23 mouse cellular contexts compared by ENCODE assay signal in the genomic region with DNA sequence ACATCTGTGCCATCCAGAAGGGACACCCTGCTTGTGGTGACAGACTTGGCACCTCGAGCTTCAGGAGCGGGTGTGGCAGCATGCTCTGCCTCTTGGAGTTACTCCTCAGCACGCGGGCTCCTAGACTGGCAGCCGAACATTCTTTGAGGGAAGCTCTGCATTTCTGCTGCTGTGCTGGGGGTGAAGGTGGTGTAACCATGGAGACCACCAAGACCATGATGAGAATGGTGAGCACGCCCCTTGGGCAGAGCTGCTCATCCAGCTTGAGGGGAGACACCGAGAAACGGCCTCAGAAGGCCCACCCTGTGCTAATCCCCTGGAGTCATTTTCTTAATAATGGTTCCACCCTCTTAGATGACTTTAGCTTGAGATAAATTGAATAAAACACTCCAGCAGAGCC. TPM values are rescaled to one million over a fixed set of nuclear protein-coding genes. Genes with fewer than 3 reads are reported as not detected.
"Had no signal": no experiment of that assay in that cellular context is flagged by ENCODE, and none has a peak within 500 bp of the region (broad histone marks: within the 10 kb centered on the region; RNA-seq: fewer than 3 reads in every experiment).

No protein-coding gene starts in this region.

- H3K9me3 ChIP-seq: limb, embryonic 10.5 days; liver, embryonic 15.5 days; lung, embryonic 15.5 days; stomach, embryonic 15.5 days had no signal

- ATAC-seq: liver, embryonic 12.5 days had no signal

- H3K36me3 ChIP-seq: limb, embryonic 10.5 days; limb, embryonic 13.5 days; liver, embryonic 12.5 days; liver, embryonic 15.5 days; lung, embryonic 15.5 days; midbrain, embryonic 12.5 days; neural tube, embryonic 13.5 days; stomach, embryonic 15.5 days had no signal

- DNase-seq: kidney, postnatal 25 days; layer of hippocampus, adult 9-11 months; liver; lung, adult 18-20 months; lung, postnatal 10 days; lung, postnatal 36 days; right cerebral cortex, postnatal 25 days; spleen, adult 18-20 months; thymus, postnatal 25 days had no signal

- H3K27ac ChIP-seq: kidney, postnatal 0 days; layer of hippocampus, adult 2 months; limb, embryonic 10.5 days; limb, embryonic 13.5 days; liver, embryonic 12.5 days; liver, embryonic 15.5 days; lung, embryonic 15.5 days; midbrain, embryonic 12.5 days; neural tube, embryonic 13.5 days; stomach, embryonic 15.5 days had no signal

- H3K4me3 ChIP-seq: layer of hippocampus, adult 2 months; limb, embryonic 10.5 days; limb, embryonic 13.5 days; liver, embryonic 12.5 days; liver, embryonic 15.5 days; lung, embryonic 15.5 days; megakaryocyte, embryonic 14.5 days; midbrain, embryonic 12.5 days; myocyte; neural tube, embryonic 13.5 days; stomach, embryonic 15.5 days had no signal

- H3K9ac ChIP-seq: limb, embryonic 13.5 days; liver, embryonic 12.5 days; liver, embryonic 15.5 days; lung, embryonic 15.5 days; midbrain, embryonic 12.5 days; neural tube, embryonic 13.5 days; stomach, embryonic 15.5 days had no signal

- H3K4me2 ChIP-seq: limb, embryonic 13.5 days; liver, embryonic 12.5 days; liver, embryonic 15.5 days; lung, embryonic 15.5 days; midbrain, embryonic 12.5 days; neural tube, embryonic 13.5 days; stomach, embryonic 15.5 days had no signal

- H3K4me1 ChIP-seq: limb, embryonic 10.5 days; limb, embryonic 13.5 days; liver, embryonic 15.5 days; lung, embryonic 15.5 days; stomach, embryonic 15.5 days had no signal

RNA-seq across cellular contexts. Expression of a gene that starts 7.8 kb away (rescaled TPM):
- total RNA-seq: monocyte, adult 5-6 weeks; neutrophil, adult 5-6 weeks had no signal
- polyA plus RNA-seq: liver, embryonic 12.5 days had no signal
